Mouse (Mus musculus) hindbrain, postnatal 0 days (tissue): ENCODE data around the gene Slc22a16. TPM values are rescaled to one million over a fixed set of nuclear protein-coding genes. Genes with fewer than 3 reads are reported as not detected.

Experiments used
- ATAC-seq: fragments of 200-750 bp; cut with Nextera tagmentation; 2 replicates; pipeline ENCODE4 v1.8.0; 2017; ENCODE audit warnings: mild to moderate bottlenecking, moderate TSS enrichment, moderate library complexity
- DNase-seq: peaks from one replicate; pipeline ENCODE4 v3.0.0-alpha.2; 2015; ENCODE audit warnings: low spot score
- H3K27ac ChIP-seq: fragments of 300-500 bp; sonication (generic); 2 replicates; pipeline ENCODE4 v1.5.1; 2014; ENCODE audit warnings: mild to moderate bottlenecking
- H3K27me3 ChIP-seq: fragments of 300-500 bp; sonication (generic); 2 replicates; pipeline ENCODE4 v1.6.1; 2014; ENCODE audit warnings: low read length, mixed read lengths; ENCODE audit not compliant: insufficient read depth
- H3K36me3 ChIP-seq: fragments of 300-500 bp; sonication (generic); 2 replicates; pipeline ENCODE4 v1.6.1; 2014; ENCODE audit warnings: low read length, mixed read lengths; ENCODE audit not compliant: insufficient read depth
- H3K4me1 ChIP-seq: fragments of 300-500 bp; sonication (generic); 2 replicates; pipeline ENCODE4 v1.6.1; 2014; ENCODE audit warnings: antibody characterized with exemption, low read length, mixed read lengths; ENCODE audit not compliant: insufficient read depth
- H3K4me2 ChIP-seq: fragments of 300-500 bp; sonication (generic); 2 replicates; pipeline ENCODE4 v1.6.1; 2014; ENCODE audit warnings: low read depth, mild to moderate bottlenecking, low read length, moderate library complexity, mixed read lengths
- H3K4me3 ChIP-seq: fragments of 300-500 bp; sonication (generic); 2 replicates; pipeline ENCODE4 v1.5.1; 2014; ENCODE audit warnings: low read length
- H3K9ac ChIP-seq: fragments of 300-500 bp; sonication (generic); replicated peaks from 2 replicates; pipeline ENCODE4 v1.6.1; 2014; ENCODE audit warnings: mild to moderate bottlenecking, low read length, moderate library complexity, mixed read lengths
- H3K9me3 ChIP-seq: fragments of 300-500 bp; sonication (generic); 2 replicates; pipeline ENCODE4 v1.6.1; 2016; ENCODE audit warnings: low read length, mixed read lengths
- CTCF ChIP-seq: IDR thresholded peaks from 2 replicates; pipeline ENCODE4 v1.5.1; 2016; ENCODE audit warnings: antibody characterized with exemption, control low read depth, low read depth
- WGBS: fragments of 180-500 bp; shearing (Covaris S2); extraction: QIAGEN DNeasy Blood & Tissue Kit; methylation state at CpG from one replicate; pipeline ENCODE4 v1.1.7; 2014; 5-methylcytosine and 5-hydroxymethylcytosine counted together
- polyA plus RNA-seq: library from polyadenylated mRNA; unstranded; fragments of >200 nt; fragmentation: Nextera tagmentation; extraction: Ambion mirVana; gene quantifications from 2 replicates; pipeline ENCODE4 v1.2.1, GENCODE M21; 2015
- total RNA-seq: library from RNA; depleted of rRNA; stranded (reverse); fragments of >200 nt; gene quantifications from 2 replicates; pipeline ENCODE4 v1.2.3, GENCODE M21; 2014; rRNA removed

Gene Slc22a16
- total RNA-seq: not detected in 2 replicates
- not detected in 2 replicates for polyA plus RNA-seq

GRCm38 (mm10) chr10:40570036-40570435 is at the start of gene Slc22a16:
TSS of gene Slc22a16 (plus strand) at chr10:40570336.
- no peak for TF ChIP-seq CTCF
- WGBS: 94% methylated on average over 12 of the region's 12 CpGs
- ATAC-seq: no peak
- Histone ChIP-seq H3K27me3 (no peaks in the 10 kb centered on the region), H3K9ac (no peak within 1 kb of the TSS), H3K36me3 (no peaks in the 10 kb centered on the region), H3K27ac (no peak within 1 kb of the TSS), H3K9me3 (no peaks in the 10 kb centered on the region), H3K4me2 (no peak within 1 kb of the TSS), H3K4me1 (no peaks in the 10 kb centered on the region), H3K4me3 (no peak within 1 kb of the TSS)
- no peak for DNase-seq

GRCm38 (mm10) chr10:40521579-40521978 is 48.6 kb upstream of the Slc22a16 start:
- H3K9me3 ChIP-seq: no peaks in the 10 kb centered on the region
- ATAC-seq: 0 out of 2 replicates have a peak, but pooled peaks have one; percentile 18
- no peak overlapping the region for H3K27ac ChIP-seq
- 5% methylated on average over 12 of the region's 12 CpGs for WGBS
- H3K9ac ChIP-seq: no peak overlapping the region
- peaks cover 10% of the 10 kb centered on the region; the same call in 1 of the 2 replicates for H3K4me1 ChIP-seq
- H3K36me3 ChIP-seq: no peaks in the 10 kb centered on the region
- peak overlapping the region; percentile 31 for H3K4me2 ChIP-seq
- no peak overlapping the region for H3K4me3 ChIP-seq
- H3K27me3 ChIP-seq: no peaks in the 10 kb centered on the region
- DNase-seq: peak; percentile 44
- no peak for TF ChIP-seq CTCF

GRCm38 (mm10) chr10:40523312-40523975 is 46.7 kb upstream of the Slc22a16 start:
- H3K4me2 ChIP-seq: no peak overlapping the region
- H3K27me3 ChIP-seq: no peaks in the 10 kb centered on the region
- H3K36me3 ChIP-seq: no peaks in the 10 kb centered on the region
- no peaks in the 10 kb centered on the region for H3K9me3 ChIP-seq
- no peak for ATAC-seq
- TF ChIP-seq CTCF: no peak
- no peak for DNase-seq
- peaks cover 10% of the 10 kb centered on the region; the same call in 1 of the 2 replicates for H3K4me1 ChIP-seq
- WGBS: 68% methylated on average over 7 of the region's 7 CpGs
- H3K4me3 ChIP-seq: no peak overlapping the region
- H3K9ac ChIP-seq: no peak overlapping the region
- H3K27ac ChIP-seq: no peak overlapping the region

- Histone ChIP-seq H3K4me1 (peaks cover 10% of the 10 kb centered on the region; the same call in 1 of the 2 replicates), H3K4me3 (no peak overlapping the region), H3K4me2 (no peak overlapping the region), H3K9me3 (no peaks in the 10 kb centered on the region), H3K27me3 (no peaks in the 10 kb centered on the region), H3K27ac (no peak overlapping the region), H3K36me3 (no peaks in the 10 kb centered on the region), H3K9ac (no peak overlapping the region)
- DNase-seq (no peak), ATAC-seq (no peak)
- no peak; the same call in 1 of the 2 replicates for TF ChIP-seq CTCF
- whole genome bisulfite sequencing: 67% methylated on average over 9 of the region's 9 CpGs
Observed at GRCm38 (mm10) chr10:40524032-40524806, 45.9 kb upstream of the Slc22a16 start.

GRCm38 (mm10) chr10:40524991-40525390 is 45.1 kb upstream of the Slc22a16 start:
- ATAC-seq (no peak), DNase-seq (peak; percentile 91)
- 32% methylated on average over 10 of the region's 10 CpGs for WGBS
- Histone ChIP-seq H3K4me1 (peaks cover 10% of the 10 kb centered on the region; the same call in 1 of the 2 replicates), H3K4me3 (no peak overlapping the region), H3K9me3 (no peaks in the 10 kb centered on the region), H3K36me3 (no peaks in the 10 kb centered on the region), H3K9ac (no peak overlapping the region), H3K4me2 (no peak overlapping the region), H3K27ac (no peak overlapping the region), H3K27me3 (no peaks in the 10 kb centered on the region)
- TF ChIP-seq CTCF: peak; percentile 83

GRCm38 (mm10) chr10:40525616-40526155 is 44.5 kb upstream of the Slc22a16 start:
- no peak overlapping the region for H3K9ac ChIP-seq

More at GRCm38 (mm10) chr10:40525616-40526155, 44.5 kb upstream of the Slc22a16 start:
- H3K27ac ChIP-seq: no peak overlapping the region
- no peak for TF ChIP-seq CTCF
- DNase-seq (no peak), ATAC-seq (no peak)
- H3K27me3 ChIP-seq: no peaks in the 10 kb centered on the region
- no peak overlapping the region for H3K4me3 ChIP-seq
- no peaks in the 10 kb centered on the region for H3K9me3 ChIP-seq
- peaks cover 10% of the 10 kb centered on the region; the same call in 1 of the 2 replicates for H3K4me1 ChIP-seq
- no peaks in the 10 kb centered on the region for H3K36me3 ChIP-seq
- no peak overlapping the region for H3K4me2 ChIP-seq
- 67% methylated on average over 9 of the region's 9 CpGs for WGBS
